9 mouse cellular contexts compared by ENCODE assay signal in the genomic region with DNA sequence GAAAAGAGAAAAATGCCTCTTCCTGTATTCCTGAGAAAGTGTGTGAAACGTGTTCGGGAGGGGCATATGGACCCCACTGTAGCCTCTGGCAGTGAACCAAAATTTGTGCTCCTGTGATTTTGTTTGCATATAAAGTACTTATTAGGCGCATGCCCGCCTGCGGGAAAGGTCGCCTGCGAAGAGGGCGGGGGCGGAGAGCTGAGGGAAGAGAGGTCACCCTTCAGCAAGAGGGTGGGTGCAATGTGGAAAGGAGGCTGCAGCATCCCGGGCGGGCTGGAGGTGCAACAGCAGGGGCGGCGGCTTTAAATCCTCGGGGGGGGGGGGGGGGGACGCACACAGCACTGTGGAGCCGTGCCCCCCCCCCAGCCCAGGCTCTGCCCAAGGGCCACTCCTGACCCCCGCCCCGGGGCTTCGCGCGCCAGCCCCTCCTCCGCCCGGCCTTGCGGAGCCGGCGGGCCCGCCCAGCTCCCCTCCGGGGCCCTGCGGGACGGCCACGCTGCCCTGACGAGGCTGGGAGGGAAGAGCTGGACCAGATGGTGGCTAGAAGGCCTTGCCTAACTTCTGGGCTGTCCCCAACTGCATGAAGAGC.
A peak's percentile ranks its signal among the peaks of the same experiment; 100 is the strongest.
DNase-seq lines count a peak whose midpoint lies in the region; ATAC-seq and TF ChIP-seq lines count a peak whose summit lies in the region.
"Had no signal": no experiment of that assay in that cellular context is flagged by ENCODE, and none has a peak within 500 bp of the region (broad histone marks: within the 10 kb centered on the region; RNA-seq: fewer than 3 reads in every experiment).

No protein-coding gene starts in this region.

- peak; percentile 57 for ATAC-seq in embryonic facial prominence, embryonic 15.5 days (ENCODE audit: insufficient number of reproducible peaks, low FRiP score, low TSS enrichment, low read depth)
- peak; percentile 92 for ATAC-seq in hindbrain, embryonic 12.5 days (ENCODE audit: low FRiP score)
- ATAC-seq in limb, embryonic 14.5 days (ENCODE audit: low FRiP score, low read depth) = peak; percentile 34; the same call in 1 of the 2 replicates

- H3K4me1 ChIP-seq in embryonic facial prominence, embryonic 15.5 days = no peaks in the 10 kb centered on the region; the same call in 1 of the 2 replicates
- H3K4me1 ChIP-seq in hindbrain, embryonic 12.5 days = peaks cover 8% of the 10 kb centered on the region
- no peaks in the 10 kb centered on the region for H3K4me1 ChIP-seq in limb, embryonic 14.5 days (ENCODE audit: control insufficient read depth, insufficient read depth, low read length)

- peak overlapping the region; percentile 36 for H3K4me3 ChIP-seq in embryonic facial prominence, embryonic 15.5 days (replicated peaks)
- H3K4me3 ChIP-seq in hindbrain, embryonic 12.5 days = peak overlapping the region; percentile 43
- peak overlapping the region; percentile 36 for H3K4me3 ChIP-seq in limb, embryonic 14.5 days (replicated peaks; ENCODE audit: low read length)

- TF ChIP-seq POLR2A in limb, embryonic 14.5 days (IDR thresholded peaks at IDR 0.05; ENCODE audit: borderline replicate concordance, extremely low read depth, insufficient read depth, insufficient read length) = no peak

- H3K27ac ChIP-seq in embryonic facial prominence, embryonic 15.5 days (replicated peaks) = no peak overlapping the region
- peak overlapping the region; percentile 70 for H3K27ac ChIP-seq in hindbrain, embryonic 12.5 days
- no peak overlapping the region for H3K27ac ChIP-seq in limb, embryonic 14.5 days (replicated peaks; ENCODE audit: low read depth, low read length)

- H3K9me3 ChIP-seq in embryonic facial prominence, embryonic 15.5 days (replicated peaks) = no peaks in the 10 kb centered on the region
- H3K9me3 ChIP-seq in hindbrain, embryonic 12.5 days (replicated peaks) = no peaks in the 10 kb centered on the region
- H3K9me3 ChIP-seq in limb, embryonic 14.5 days (ENCODE audit: control insufficient read depth, low read length) = no peaks in the 10 kb centered on the region
- H3K9me3 ChIP-seq: G1E had no signal

- DNase-seq in heart, adult 11 months = peak; percentile 90
- no peak for DNase-seq in heart, adult 8-10 months (ENCODE audit: low spot score)
- DNase-seq in ZHBTc4 (ENCODE audit: low read depth, low spot score) = peak; percentile 38
- no peak for DNase-seq in limb, embryonic 14.5 days (ENCODE audit: low spot score)
- DNase-seq in ovary, postnatal 36 days (ENCODE audit: low spot score) = peak; percentile 8
- DNase-seq in thymus, postnatal 14 days = no peak

- H3K4me2 ChIP-seq in embryonic facial prominence, embryonic 15.5 days (replicated peaks) = peak overlapping the region; percentile 63
- peak overlapping the region; percentile 86 for H3K4me2 ChIP-seq in hindbrain, embryonic 12.5 days (replicated peaks)
- H3K4me2 ChIP-seq in limb, embryonic 14.5 days (replicated peaks; ENCODE audit: low read depth, low read length, severe bottlenecking) = peak overlapping the region; percentile 73

- H3K27me3 ChIP-seq in embryonic facial prominence, embryonic 15.5 days = 0 out of 2 replicates have a peak, but pooled peaks cover 3% of the 10 kb centered on the region
- H3K27me3 ChIP-seq in hindbrain, embryonic 12.5 days = no peaks in the 10 kb centered on the region
- no peaks in the 10 kb centered on the region for H3K27me3 ChIP-seq in limb, embryonic 14.5 days (ENCODE audit: control insufficient read depth, insufficient read depth, low read length)

- H3K36me3 ChIP-seq in embryonic facial prominence, embryonic 15.5 days = no peaks in the 10 kb centered on the region
- no peaks in the 10 kb centered on the region for H3K36me3 ChIP-seq in hindbrain, embryonic 12.5 days
- H3K36me3 ChIP-seq in limb, embryonic 14.5 days (ENCODE audit: control insufficient read depth, insufficient read depth, low read length) = no peaks in the 10 kb centered on the region
- H3K36me3 ChIP-seq: G1E had no signal

- no peak overlapping the region for H3K9ac ChIP-seq in embryonic facial prominence, embryonic 15.5 days
- peak overlapping the region; percentile 59 for H3K9ac ChIP-seq in hindbrain, embryonic 12.5 days
- peak overlapping the region; percentile 40 for H3K9ac ChIP-seq in limb, embryonic 14.5 days (ENCODE audit: low read depth, low read length, severe bottlenecking)

- 4% methylated on average over 27 of the region's 32 CpGs for WGBS in embryonic facial prominence, embryonic 15.5 days
- WGBS in hindbrain, embryonic 12.5 days = 3% methylated on average over 16 of the region's 32 CpGs
- 10% methylated on average over 17 of the region's 32 CpGs for WGBS in limb, embryonic 14.5 days

Comparison
In these comparisons a context has a peak if more than half of its experiments do, and no peak if none do; other contexts are left out.
1. DNase-seq: peak in heart, adult 11 months (single experiment), ZHBTc4 (single experiment) and ovary, postnatal 36 days (single experiment); none in heart, adult 8-10 months (single experiment), limb, embryonic 14.5 days (single experiment) and thymus, postnatal 14 days (single experiment).
2. ATAC-seq: peak in every context shown above with its lines; median percentile 92 in hindbrain, embryonic 12.5 days; 57 in embryonic facial prominence, embryonic 15.5 days; 34 in limb, embryonic 14.5 days.
3. Peak in every context shown above with its lines, with median percentiles within 50 percentile points of each other: H3K4me2 ChIP-seq and H3K4me3 ChIP-seq.